Mouse (Mus musculus) frontal cortex, postnatal 10 days (tissue): ENCODE results near the gene Megf11.

Source experiments
- DNase-seq, 2 experiments: peaks; one replicate each; pipeline ENCODE4 v3.0.0; 2022; ENCODE audit warnings: low spot score in 2 of 2, mixed read lengths in 1 of 2

Gene Megf11

DNA sequence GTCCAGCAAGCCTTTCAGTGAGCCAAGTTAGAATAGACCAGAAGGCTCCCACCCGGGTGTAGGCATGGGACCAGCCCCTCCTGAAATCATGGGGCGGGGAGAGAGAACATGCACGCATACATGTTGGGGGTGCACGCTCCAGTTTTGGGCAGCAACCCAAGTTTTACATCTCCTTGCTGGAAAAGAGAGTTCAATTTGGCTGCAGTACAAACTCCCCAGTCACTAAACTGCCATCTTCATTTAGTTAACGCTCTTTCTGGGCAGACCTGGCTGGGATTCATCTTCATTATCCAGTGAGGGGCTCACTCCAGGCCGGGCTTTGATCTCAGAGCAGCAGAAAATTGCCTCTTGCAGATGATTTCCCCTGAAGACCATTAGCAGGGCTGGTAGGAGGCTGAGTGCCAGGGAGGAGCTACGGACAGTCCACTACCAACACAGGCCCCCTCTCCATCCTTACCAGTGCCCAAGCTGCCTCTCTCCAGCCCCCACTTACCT, 218.8 kb downstream of the Megf11 start:
- DNase-seq = no peak

DNA sequence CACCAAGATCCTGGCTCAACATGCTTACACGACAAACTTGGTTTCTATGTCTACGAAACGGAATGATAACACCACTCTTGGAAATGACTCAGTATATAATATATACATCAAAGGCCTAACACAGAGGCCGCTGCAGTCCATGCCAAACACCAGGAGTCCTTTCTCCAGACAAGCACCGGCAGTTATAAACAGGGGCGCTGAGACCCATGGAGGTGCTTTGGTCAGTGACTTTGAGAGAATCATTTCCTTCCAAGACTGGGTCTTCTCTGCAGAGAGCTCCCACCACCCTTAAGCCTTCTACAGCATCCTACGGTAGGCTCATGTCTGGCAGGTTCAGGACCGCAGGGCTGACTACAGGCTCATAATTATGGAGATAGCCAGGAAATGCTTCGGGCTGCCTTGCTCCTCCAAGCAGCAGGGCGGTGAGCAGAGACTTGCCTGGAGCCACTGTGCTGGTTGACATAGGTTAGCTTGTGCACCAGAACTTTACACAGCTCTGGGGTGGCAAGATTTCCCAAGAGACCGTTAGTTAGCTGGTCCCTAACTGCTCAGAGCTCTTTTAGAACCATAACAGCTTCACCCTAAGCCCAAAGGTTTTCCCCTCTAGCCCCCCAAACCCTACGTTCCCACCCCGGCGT, 219.8 kb downstream of the Megf11 start:
- no peak for DNase-seq

DNA sequence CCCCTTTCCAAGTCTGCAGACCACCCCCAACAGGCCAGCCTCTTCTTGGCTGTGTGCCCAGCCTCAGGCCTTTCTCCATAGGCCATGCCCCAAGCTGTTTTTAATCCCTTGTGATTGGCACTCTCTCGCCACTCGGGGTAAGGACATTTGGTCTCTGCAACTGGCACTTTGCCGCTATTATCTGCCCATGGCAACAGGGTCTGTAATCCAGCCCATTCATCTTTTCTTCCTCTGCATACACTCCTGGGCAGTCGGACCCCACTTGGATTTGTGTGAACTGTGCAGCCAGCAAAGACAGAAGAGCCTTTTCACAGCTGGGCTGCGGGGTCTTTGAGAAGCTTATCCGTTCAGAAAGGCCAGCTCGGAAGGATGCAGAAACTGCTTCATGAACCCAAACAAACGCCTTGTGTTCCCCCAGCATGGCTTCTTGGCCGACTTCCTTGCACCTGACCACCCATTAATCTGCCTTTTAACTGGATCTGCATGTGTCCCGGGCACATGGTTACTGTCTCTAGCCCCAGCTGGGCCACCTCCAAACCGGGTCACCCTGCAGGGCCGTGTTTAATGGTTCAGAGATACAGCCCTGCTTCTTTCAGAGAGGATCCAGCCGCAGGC, 220.4 kb downstream of the Megf11 start:
- peak; percentile 59 to 63 for DNase-seq

DNA sequence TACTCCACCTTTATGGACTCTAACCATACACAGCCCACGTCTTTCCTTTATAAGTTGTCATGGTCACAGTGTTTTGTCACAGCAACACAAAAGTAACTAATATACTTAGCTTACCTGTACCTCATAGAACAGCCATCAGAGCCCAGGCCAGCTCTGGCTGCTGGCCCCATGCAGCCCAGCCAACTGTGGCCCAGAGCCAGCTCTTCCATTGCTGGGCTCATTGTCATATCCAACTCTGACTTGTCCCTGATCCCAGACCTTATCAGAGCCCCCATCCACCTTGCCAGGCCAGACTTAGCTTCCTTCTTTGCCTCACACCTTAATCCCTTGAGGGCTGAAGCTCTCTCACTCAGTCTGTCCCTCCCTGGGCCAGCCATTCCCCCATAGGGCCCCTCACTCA, 221.6 kb downstream of the Megf11 start:
- no peak for DNase-seq

DNA sequence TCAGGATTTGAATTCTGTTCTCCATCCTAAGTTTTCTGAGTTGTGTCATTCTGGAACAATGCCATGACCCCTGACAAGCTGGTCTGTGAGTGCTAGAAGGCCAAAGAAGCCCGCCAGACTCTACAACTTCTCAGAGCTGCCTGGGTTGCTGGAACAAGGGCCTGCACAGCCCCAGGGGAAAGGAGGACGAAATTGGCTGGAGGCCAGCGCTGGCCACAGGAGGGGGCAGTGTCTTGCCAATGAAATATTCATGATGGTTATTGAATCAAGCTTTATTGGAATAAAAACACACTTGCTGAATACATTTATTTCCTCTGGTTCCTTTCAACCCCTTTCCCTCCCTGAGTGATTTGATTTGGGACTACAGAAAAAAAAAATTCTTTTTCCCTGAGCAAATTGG, 224.1 kb downstream of the Megf11 start:
- peak; percentile 28 to 41 for DNase-seq

DNA sequence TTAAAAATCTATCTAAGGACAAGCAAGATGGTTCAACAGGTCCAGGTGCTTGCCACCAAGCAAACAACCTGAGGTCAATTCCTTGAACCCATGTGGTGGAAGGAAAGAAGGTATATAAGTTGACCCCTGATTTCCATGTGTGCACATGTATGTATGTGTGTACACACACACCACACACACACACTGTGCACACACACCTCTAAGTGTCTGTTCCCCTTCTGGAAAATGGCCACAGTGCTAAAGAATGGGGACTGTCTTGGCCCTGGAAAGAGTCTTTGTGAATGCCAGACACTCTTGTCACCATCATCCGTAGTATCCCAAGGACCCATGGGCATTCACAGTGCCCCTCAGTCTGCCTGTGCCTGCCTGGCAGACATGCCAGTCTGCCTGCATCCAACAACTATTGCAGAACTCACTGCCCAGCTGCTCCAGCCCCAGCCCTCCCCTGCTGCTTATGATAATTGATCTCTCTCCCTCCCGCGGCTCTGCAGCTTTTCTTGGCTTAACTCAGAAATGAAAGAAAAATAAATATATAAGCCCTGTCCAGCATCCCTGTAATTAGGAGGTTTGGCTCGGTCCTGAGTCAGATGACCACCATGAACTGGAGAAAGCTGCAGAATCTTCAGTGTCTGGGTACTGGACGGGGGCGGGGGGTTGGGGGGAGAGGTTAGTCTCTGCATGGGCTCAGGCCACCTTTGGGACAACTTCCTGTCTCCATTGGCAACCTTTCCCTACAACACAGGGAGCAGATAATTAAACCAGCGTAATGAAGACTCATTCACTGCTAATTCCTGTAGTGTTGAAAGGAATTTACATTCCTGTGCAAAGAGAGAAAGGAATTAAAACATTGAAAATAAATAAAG, 226.9 kb downstream of the Megf11 start:
- peak; percentile 27 to 32 for DNase-seq

DNA sequence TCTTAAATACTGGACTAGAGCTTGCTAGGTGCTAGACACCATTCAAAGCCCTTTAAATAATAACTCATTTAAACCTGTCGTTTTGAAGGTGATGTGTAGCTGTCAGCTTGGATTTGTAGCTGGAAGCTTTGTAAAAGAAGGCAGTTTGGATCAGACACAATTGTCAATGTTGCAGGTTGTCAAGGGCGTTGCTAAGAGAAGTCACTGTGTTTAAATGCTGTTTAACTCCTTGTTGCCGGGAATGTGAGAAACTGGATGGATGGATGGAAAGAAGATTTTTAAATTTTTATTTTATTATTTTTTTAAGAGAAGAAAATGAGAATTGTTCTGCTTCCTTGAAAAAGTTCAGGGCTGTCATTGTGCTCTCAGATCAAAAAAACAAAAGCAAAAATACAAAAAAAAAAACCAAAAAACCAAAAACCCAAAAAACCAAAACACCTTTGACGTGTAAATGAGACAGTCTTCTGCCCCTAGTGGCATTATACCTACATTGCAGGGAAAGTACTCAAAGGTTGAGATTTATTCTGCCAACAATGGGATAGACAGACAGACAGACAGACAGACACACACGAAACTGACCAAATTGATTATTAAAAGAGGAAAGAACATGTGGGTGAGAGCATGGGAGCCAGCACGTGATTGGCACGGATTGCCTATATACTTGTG, 227.7 kb downstream of the Megf11 start:
- no peak for DNase-seq

DNA sequence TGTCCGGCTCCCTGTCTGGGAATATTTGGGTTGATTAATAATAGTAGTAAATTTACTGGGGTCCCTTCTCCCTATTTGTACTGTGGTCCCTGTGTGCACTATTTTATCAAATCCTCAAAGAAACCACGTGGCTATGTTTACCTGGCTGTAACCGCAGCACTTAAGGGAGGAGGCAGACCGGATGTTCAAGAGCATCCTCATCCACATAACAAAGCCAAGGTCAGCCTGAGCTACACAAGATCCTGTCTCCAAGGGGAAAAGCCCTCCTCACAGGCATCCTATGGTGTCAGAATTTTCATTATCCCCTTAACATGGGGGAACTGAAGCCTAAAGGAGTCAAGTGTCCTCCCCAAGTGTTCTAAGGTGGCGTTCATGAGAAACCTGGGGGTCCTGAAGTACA, 232.0 kb downstream of the Megf11 start:
- no peak for DNase-seq

DNA sequence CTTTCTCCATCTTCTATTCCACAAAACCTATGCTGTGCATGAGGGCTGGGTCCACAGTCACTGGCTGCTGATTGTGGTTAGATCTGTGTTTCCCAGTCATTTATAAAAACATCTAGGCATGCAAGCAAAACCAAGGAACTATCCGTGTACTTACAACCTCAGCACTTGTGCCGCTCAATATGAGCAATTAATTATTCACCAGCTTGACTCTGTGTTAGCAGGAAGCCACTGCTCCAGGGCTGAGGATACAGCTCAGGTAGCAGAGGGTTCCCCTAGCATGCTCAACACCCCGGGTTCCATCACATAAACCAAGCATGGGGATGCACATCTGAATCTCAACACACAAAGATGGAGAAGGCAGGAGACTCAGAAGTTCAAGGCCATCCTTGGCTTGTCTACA, 233.0 kb downstream of the Megf11 start:
- DNase-seq = no peak

DNA sequence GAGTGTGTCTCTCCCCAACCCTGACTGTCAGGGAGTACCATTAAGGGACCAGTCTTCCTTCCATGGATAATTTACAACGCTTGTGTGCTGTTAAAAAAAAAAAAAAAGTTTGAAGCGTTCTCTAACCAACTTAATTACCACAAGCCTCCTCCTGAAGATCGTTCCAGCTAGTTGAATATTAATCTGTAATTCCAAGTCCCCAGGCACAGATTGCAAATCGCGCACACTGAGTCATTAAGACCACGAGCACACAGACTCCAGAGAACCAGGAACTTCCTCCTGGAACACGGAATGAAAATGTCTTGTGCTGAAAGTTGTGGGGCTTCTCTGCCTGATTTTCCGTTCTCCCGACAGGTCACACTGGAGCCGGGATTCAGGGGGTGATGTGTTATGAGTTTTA, 234.0 kb downstream of the Megf11 start:
- no peak for DNase-seq

DNA sequence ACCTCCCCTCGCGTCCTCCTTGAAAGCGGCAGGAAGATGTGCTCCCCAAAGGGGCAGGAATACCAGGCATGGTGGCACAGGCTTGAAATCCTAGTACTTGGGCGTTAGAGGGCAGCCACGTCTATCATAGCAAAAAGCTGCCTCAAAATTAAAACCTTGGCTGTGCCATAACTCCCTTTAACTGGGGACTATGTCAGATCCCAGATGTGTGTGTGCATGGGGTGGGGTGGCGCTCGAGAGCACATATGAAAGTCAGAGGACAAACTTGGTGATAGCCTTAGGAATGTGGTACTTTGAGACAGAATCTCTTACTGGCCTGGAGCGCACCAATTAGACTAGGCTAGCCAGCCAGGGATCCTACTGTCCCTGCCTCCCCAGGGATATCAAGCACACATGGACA, 235.2 kb downstream of the Megf11 start:
- DNase-seq = no peak

DNA sequence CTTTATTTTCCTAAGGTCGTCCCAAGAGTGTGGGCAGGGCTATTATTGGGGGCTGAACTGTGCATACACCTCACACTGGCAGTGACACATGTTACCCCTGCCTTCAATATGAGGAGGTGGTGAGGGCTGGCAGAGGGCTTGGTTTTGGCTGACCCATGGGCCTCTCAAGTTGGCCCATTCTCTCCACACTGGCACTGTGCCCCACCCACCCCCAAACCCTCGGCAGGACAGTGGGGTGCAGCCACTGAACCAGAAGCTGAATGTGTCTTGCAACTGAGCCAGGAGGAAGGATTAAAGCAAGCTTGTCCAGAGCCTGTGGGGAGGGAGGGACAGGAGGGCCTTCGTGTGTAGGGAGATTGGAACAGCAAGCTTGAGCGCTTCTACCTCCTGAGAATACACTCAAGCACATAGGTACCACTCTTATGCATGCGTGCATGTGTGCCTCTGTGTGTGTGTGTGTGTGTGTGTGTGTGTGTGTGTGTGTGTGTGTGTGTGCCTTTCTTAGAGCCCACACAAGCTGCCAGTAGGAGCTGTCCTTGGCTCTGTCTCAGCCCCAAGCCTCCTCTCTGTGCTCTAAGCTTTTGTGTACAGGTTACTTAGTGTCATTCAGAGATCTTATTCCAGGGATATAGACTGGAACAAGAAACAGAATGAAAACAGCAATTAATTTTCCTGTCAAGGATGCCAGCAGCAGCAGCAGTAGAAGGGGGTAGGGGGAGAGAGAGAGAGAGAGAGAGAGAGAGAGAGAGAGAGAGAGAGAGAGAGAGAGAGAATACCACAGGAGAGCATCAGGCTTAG, 236.3 kb downstream of the Megf11 start:
- no peak for DNase-seq

DNA sequence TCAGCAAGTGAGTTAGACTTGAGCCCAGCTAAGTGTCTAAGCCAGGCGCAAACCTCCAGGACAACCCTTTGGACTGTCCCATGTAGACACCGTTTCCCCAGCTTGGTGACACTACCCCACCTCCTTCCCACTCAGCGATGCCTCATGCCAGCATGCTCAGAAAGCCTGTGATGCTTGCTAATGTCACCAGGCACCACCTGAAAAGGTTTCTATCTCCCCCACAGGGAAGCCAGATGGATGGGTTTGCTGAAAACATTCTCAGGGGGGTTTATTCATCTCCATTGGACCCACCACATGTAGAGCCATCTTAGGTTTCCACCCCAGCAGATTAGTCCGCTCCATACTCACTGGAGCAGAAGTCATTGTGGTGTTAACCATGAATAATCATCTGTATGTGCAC, 237.9 kb downstream of the Megf11 start:
- DNase-seq = no peak

DNA sequence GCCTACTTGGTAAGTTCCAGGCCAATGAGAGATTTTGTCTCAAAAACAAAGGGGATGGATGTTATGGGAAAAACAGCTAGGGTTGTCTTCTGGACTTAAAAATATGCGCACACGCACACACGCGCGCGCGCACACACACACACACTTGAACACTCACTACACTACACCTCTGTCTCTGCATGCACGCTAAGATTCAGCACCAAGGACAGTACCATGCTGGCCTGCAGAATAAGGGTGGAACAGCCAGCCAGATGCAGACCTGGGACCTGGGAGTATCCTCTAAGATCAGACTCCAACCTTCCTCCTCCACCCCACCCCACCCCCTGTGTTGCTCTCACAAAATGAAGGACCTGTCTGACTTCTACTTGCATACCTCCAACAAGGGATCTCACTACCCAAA, 239.1 kb downstream of the Megf11 start:
- DNase-seq = no peak

DNA sequence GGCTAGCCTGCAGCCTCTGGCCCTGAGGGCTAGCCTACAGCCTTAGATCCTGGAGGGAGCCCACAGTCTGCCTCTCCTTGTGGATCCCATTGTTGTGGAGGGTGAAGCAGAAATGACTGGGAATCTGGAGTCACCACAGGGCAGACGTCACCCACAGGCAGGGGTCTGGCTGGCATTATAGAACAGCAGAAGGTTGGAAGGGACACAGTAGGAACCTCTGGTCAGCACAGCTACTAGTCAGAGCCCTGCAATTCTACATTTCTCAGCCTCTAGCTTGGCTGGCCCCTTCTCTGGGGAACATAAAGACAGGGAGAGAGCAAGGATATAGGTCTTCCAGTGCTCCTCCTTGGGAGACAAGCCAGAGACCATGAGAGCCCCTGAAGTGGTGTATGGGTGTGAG, 244.4 kb downstream of the Megf11 start:
- DNase-seq = no peak

DNA sequence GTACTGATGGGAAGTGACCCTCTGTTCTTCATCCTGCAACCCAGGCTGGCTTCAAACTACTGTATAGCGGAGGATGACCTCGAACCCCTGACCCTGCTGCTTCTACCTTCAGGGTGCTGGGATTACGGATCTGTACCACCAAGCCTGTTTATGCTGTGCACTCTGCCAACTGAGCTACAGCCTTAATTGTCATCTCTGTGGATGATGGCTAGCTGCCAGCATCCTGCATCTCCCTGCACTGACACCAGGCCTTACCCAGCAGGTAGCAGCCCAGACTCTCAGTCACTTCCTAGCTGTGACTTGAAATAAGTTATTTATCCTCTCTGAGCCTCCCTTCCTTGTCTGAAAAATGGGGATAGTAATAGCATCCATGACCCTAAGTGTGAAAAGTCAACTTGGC, 247.7 kb downstream of the Megf11 start:
- no peak for DNase-seq

DNA sequence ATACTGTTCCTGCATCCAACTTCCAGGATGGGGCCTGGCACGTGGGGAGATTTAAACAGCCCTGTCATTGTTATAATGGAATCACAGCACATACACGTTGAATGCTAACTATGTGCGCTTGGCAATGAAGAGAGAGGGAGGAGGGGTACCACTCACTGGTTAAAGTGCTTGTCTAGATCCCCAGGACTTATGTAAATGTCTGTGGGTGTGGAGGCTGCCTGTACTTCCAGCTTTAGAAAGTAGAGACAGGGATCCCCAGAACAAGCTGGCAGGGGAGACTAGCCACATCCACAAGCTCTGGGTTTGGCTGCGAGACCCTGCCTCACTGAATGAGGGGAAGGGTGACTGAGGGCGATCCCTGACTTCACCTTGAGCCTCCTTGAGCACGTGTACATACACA, 250.7 kb downstream of the Megf11 start:
- DNase-seq = peak in 1 of 2 experiments; percentile 27

DNA sequence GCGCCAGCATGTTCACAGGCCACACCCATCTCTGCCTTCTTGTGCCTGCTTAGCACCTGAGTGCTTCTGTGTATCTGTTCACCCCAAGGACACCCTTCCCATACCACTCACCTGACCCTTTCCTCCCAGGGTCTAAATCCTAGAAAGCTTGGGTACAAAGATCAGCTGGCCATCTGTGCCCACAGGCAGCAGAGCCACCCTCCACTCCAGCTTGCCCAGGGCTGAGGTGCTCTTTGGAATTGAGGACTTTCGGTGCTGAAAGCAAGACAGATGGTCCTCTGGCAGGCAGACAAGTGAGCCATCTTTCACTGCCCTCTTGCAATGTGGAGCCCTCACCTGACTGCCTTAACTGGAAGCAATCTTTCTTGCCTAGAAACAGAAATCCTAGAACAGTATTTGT, 251.5 kb downstream of the Megf11 start:
- DNase-seq = no peak

DNA sequence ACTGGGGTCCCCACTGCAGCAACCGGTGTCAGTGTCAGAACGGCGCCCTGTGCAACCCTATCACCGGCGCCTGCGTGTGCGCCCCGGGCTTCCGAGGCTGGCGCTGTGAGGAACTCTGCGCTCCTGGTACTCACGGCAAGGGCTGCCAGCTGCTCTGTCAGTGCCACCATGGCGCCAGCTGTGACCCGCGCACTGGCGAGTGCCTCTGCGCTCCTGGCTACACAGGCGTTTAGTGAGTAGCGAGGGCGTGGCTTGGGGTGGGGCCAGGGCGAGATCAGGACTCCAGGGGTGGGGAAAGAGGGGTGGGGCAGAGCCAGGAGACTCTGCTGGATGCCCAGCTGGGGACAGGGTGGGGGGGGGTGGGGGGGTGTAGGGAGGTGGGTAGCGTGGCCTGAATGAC, 252.8 kb downstream of the Megf11 start:
- no peak for DNase-seq

DNA sequence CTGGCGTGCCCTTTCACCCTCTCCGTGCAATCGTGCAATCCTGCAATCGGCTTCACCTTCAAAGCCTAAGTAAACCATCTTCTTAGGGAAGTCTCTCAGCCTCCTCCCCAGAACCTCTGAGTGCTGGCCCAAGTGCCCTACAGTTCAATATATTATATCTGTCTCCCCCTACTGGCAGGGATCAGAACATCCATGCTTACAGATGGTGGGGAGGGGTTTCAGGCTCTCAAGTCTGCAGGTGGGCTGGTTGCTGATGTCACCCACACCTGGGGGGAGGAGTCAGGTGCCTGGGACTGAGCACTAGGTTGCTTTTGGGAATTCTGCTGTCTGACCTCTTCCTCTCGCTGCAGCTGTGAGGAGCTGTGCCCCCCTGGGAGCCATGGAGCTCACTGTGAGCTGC, 254.2 kb downstream of the Megf11 start:
- DNase-seq = peak; percentile 20 to 25

DNA sequence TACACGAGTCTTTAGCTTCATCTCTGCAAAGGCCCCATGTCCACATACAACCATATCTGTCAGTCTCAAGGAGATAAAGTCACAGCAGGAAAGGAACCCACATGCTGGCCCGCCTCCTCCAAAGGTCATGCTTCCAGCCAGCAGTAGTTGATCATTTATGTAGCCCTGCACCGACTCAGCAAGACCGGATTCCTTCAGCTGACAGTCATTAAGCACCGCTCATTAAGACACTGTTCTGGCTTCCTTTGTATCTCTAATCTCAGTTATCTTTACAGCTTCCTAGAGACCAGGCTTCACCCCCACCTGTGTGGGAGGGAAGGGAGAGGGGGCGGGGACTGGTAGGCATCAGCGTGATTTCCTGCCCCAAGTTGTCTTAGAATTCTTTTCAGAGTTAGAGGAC, 258.7 kb downstream of the Megf11 start:
- DNase-seq = no peak
